Mouse (Mus musculus) splenic B cell, adult 2 months (primary cell): ENCODE results near the gene 4930415O20Rik.

ENCODE experiments used
- DNase-seq: peaks from one replicate; pipeline ENCODE4 v3.0.0-alpha.2; 2011; ENCODE audit warnings: low read depth, low spot score
- H3K27me3 ChIP-seq: 2 replicates; pipeline ENCODE4 v1.6.1; 2012; ENCODE audit warnings: mild to moderate bottlenecking, low read length, moderate library complexity, mixed read lengths; ENCODE audit not compliant: control insufficient read depth, poor library complexity, insufficient read depth, severe bottlenecking
- H3K36me3 ChIP-seq: 2 replicates; pipeline ENCODE4 v1.6.1; 2012; ENCODE audit warnings: mild to moderate bottlenecking, low read length, moderate library complexity, mixed read lengths; ENCODE audit not compliant: control insufficient read depth, poor library complexity, insufficient read depth, severe bottlenecking

Gene 4930415O20Rik

GRCm38 (mm10) chr15:98570873-98571538, at the start of gene 4930415O20Rik, which contains the start of gene Ccnt1:
Gene 4930415O20Rik, plus strand, starts transcription at chr15:98571004.
Gene Ccnt1, minus strand, starts transcription at chr15:98570923.
- Histone ChIP-seq H3K27me3 (no peaks in the 10 kb centered on the region), H3K36me3 (no peaks in the 10 kb centered on the region)
- DNase-seq = no peak

- peaks cover 19% of the 10 kb centered on the region for H3K36me3 ChIP-seq
- no peaks in the 10 kb centered on the region for H3K27me3 ChIP-seq
- DNase-seq = no peak
Observed at GRCm38 (mm10) chr15:98521245-98521644, 49.6 kb upstream of the 4930415O20Rik start.

GRCm38 (mm10) chr15:98526057-98526456, 44.7 kb upstream of the 4930415O20Rik start:
- peaks cover 23% of the 10 kb centered on the region for H3K36me3 ChIP-seq
- no peaks in the 10 kb centered on the region for H3K27me3 ChIP-seq
- DNase-seq = no peak

GRCm38 (mm10) chr15:98527056-98527771, 43.6 kb upstream of the 4930415O20Rik start:
- H3K36me3 ChIP-seq = peaks cover 26% of the 10 kb centered on the region
- DNase-seq = no peak
- H3K27me3 ChIP-seq = no peaks in the 10 kb centered on the region

- no peaks in the 10 kb centered on the region for H3K27me3 ChIP-seq
- peaks cover 19% of the 10 kb centered on the region for H3K36me3 ChIP-seq
- no peak for DNase-seq
Observed at GRCm38 (mm10) chr15:98528066-98528563, 42.7 kb upstream of the 4930415O20Rik start.

GRCm38 (mm10) chr15:98532281-98532680, 38.5 kb upstream of the 4930415O20Rik start:
- no peak for DNase-seq
- Histone ChIP-seq H3K36me3 (peaks cover 14% of the 10 kb centered on the region), H3K27me3 (no peaks in the 10 kb centered on the region)

GRCm38 (mm10) chr15:98533035-98533531, 37.7 kb upstream of the 4930415O20Rik start:
- DNase-seq = no peak
- H3K36me3 ChIP-seq = peaks cover 13% of the 10 kb centered on the region
- H3K27me3 ChIP-seq = no peaks in the 10 kb centered on the region

- DNase-seq = peak; percentile 99
- H3K36me3 ChIP-seq = peaks cover 10% of the 10 kb centered on the region
- H3K27me3 ChIP-seq = no peaks in the 10 kb centered on the region
Observed at GRCm38 (mm10) chr15:98533881-98534627, 36.8 kb upstream of the 4930415O20Rik start, which contains the start of gene Kansl2. Gene Kansl2, minus strand, starts transcription at chr15:98534264.

GRCm38 (mm10) chr15:98535921-98536320, 34.9 kb upstream of the 4930415O20Rik start:
- no peak for DNase-seq

GRCm38 (mm10) chr15:98536828-98537510, 33.8 kb upstream of the 4930415O20Rik start:
- no peak for DNase-seq
- Histone ChIP-seq H3K27me3 (no peaks in the 10 kb centered on the region), H3K36me3 (no peaks in the 10 kb centered on the region)

More at GRCm38 (mm10) chr15:98535921-98536320, 34.9 kb upstream of the 4930415O20Rik start:
- Histone ChIP-seq H3K27me3 (no peaks in the 10 kb centered on the region), H3K36me3 (peaks cover 5% of the 10 kb centered on the region)

- Histone ChIP-seq H3K36me3 (no peaks in the 10 kb centered on the region), H3K27me3 (no peaks in the 10 kb centered on the region)
- no peak for DNase-seq
Observed at GRCm38 (mm10) chr15:98537923-98538322, 32.9 kb upstream of the 4930415O20Rik start.

GRCm38 (mm10) chr15:98541064-98541463, 29.7 kb upstream of the 4930415O20Rik start:
- Histone ChIP-seq H3K36me3 (peaks cover 11% of the 10 kb centered on the region), H3K27me3 (no peaks in the 10 kb centered on the region)
- DNase-seq = no peak

- DNase-seq = no peak
Observed at GRCm38 (mm10) chr15:98543341-98543740, 27.5 kb upstream of the 4930415O20Rik start.

GRCm38 (mm10) chr15:98545151-98545550, 25.7 kb upstream of the 4930415O20Rik start:
- H3K27me3 ChIP-seq = no peaks in the 10 kb centered on the region

More at GRCm38 (mm10) chr15:98543341-98543740, 27.5 kb upstream of the 4930415O20Rik start:
- H3K36me3 ChIP-seq = peaks cover 17% of the 10 kb centered on the region
- H3K27me3 ChIP-seq = no peaks in the 10 kb centered on the region

More at GRCm38 (mm10) chr15:98545151-98545550, 25.7 kb upstream of the 4930415O20Rik start:
- no peak for DNase-seq
- H3K36me3 ChIP-seq = peaks cover 25% of the 10 kb centered on the region
